Mouse (Mus musculus) limb, embryonic 14.5 days (tissue): ENCODE measurements around the gene Mapk12. TPM values are rescaled to one million over a fixed set of nuclear protein-coding genes. Genes with fewer than 3 reads are reported as not detected.

Source experiments
- ATAC-seq: fragments of 200-750 bp; cut with Nextera tagmentation; 2 replicates; pipeline ENCODE4 v1.8.0; 2017; ENCODE audit warnings: low read depth, moderate number of reproducible peaks, moderate TSS enrichment; ENCODE audit not compliant: low FRiP score
- DNase-seq: peaks from one replicate; pipeline ENCODE4 v3.0.0-alpha.2; 2015; ENCODE audit warnings: low spot score
- H3K27ac ChIP-seq: fragments of 300-500 bp; sonication (generic); replicated peaks from 2 replicates; pipeline ENCODE4 v1.5.1; 2014; ENCODE audit warnings: low read depth, mild to moderate bottlenecking, low read length, moderate library complexity, mixed read lengths
- H3K27me3 ChIP-seq: fragments of 300-500 bp; sonication (generic); 2 replicates; pipeline ENCODE4 v1.6.1; 2014; ENCODE audit warnings: low read length, mixed read lengths; ENCODE audit not compliant: control insufficient read depth, insufficient read depth
- H3K36me3 ChIP-seq: fragments of 300-500 bp; sonication (generic); 2 replicates; pipeline ENCODE4 v1.6.1; 2014; ENCODE audit warnings: mild to moderate bottlenecking, low read length, moderate library complexity, mixed read lengths; ENCODE audit not compliant: control insufficient read depth, insufficient read depth
- H3K4me1 ChIP-seq: fragments of 300-500 bp; sonication (generic); 2 replicates; pipeline ENCODE4 v1.6.1; 2014; ENCODE audit warnings: antibody characterized with exemption, low read length, mixed read lengths; ENCODE audit not compliant: control insufficient read depth, insufficient read depth
- H3K4me2 ChIP-seq: fragments of 300-500 bp; sonication (generic); replicated peaks from 2 replicates; pipeline ENCODE4 v1.6.1; 2014; ENCODE audit warnings: low read depth, mild to moderate bottlenecking, low read length, moderate library complexity; ENCODE audit not compliant: severe bottlenecking
- H3K4me3 ChIP-seq: fragments of 300-500 bp; sonication (generic); replicated peaks from 2 replicates; pipeline ENCODE4 v1.5.1; 2014; ENCODE audit warnings: low read length
- H3K9ac ChIP-seq: fragments of 300-500 bp; sonication (generic); 2 replicates; pipeline ENCODE4 v1.6.1; 2014; ENCODE audit warnings: mild to moderate bottlenecking, low read depth, low read length, moderate library complexity; ENCODE audit not compliant: severe bottlenecking
- H3K9me3 ChIP-seq: fragments of 300-500 bp; sonication (generic); 2 replicates; pipeline ENCODE4 v1.6.1; 2016; ENCODE audit warnings: low read length; ENCODE audit not compliant: control insufficient read depth
- POLR2A ChIP-seq: fragments of 200-500 bp; IDR thresholded peaks from 2 replicates; pipeline ENCODE4 v1.8.0; 2012; ENCODE audit warnings: inconsistent platforms, mild to moderate bottlenecking, moderate library complexity, borderline replicate concordance; ENCODE audit not compliant: insufficient read depth, insufficient read length; ENCODE audit errors: extremely low read depth
- WGBS: fragments of 180-500 bp; shearing (Covaris S2); extraction: QIAGEN DNeasy Blood & Tissue Kit; methylation state at CpG from one replicate; pipeline ENCODE4 v1.1.7; 2014; 5-methylcytosine and 5-hydroxymethylcytosine counted together
- polyA plus RNA-seq, 2 experiments: library from polyadenylated mRNA; depleted of rRNA in 1 of 2; stranded (reverse) in 1 of 2; unstranded in 1 of 2; fragments of >200 nt; fragmentation: Nextera tagmentation in 1 of 2; extraction: Ambion mirVana in 1 of 2; gene quantifications; 2 replicates each; pipeline versions ENCODE4 v1.2.1 to v1.2.3; 2012 to 2014

Mapk12 gene
- polyA plus RNA-seq, 2 experiments, result 8.3 to 14.9 TPM

DNA sequence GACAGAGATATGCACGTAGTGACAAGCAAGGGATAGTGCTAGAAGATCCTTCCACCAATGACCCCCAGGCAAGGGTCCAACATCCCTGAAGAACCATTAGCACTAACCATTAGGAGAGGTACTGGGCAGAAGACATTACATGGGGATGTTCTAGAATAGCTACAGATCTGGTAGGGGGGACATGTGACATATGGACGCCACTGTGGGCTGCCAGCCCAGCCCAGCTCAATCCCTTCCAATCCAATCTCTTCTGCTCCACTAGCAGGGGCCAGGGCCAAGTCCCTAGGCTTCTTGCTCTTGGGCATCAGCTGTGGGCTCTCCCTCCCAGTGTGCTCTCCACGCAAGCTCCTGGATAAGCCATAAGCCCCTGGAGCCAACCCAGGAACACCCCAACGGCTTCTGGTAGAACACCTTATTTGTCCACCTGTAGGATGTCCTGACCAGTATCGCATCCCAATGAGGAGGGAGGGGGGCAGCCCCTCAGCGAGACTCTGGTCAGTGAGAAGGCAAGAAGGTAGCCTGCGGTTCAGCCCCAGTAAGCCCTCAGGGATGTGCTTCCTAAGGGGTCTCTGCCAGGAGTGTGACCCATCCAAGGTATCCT, 37.9 kb upstream of the Mapk12 start:
- Histone ChIP-seq H3K4me2 (peak overlapping the region; percentile 75), H3K9ac (peak overlapping the region; percentile 78), H3K9me3 (no peaks in the 10 kb centered on the region), H3K36me3 (no peaks in the 10 kb centered on the region), H3K27ac (peak overlapping the region; percentile 90), H3K4me3 (peak overlapping the region; percentile 67), H3K27me3 (no peaks in the 10 kb centered on the region), H3K4me1 (peaks cover 66% of the 10 kb centered on the region)
- 70% methylated on average over 7 of the region's 7 CpGs for WGBS
- ATAC-seq (no peak), DNase-seq (no peak)
- no peak for TF ChIP-seq POLR2A

DNA sequence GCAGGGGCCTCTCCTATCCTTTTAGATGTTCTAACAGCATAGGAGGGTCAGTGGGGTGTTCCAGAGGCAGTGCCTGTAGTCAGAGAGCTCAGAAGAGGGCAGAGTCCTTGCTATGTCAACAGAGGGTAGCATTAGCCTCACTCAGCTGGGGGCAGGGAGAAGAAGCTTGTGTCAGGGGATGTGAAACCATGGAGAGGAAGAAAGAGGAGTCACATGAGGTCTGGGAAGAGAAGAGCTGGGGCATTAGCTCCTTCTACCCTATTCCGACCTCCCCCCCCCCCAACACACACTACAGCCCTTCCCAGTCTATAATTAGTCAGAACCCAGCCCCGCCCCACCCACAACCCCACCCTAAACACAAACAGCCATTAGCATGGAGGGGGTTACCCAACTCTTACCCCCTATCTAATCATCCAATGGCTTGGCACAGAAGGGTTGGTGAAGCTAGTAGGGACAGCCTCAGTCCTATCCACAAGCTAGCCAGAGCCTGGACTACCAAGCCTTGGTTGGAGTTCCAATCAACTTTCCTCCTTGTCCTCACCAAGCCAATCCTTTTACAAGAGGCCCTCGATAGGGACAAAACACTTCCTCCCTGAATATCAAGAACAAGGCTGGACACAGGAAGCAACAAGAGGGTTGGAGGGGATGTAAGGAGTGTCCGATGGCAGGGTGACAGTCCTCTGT, 37.2 kb upstream of the Mapk12 start:
- peak overlapping the region; percentile 75 for H3K4me2 ChIP-seq
- 81% methylated on average over 4 of the region's 4 CpGs for WGBS
- H3K4me1 ChIP-seq, result peaks cover 70% of the 10 kb centered on the region
- H3K9me3 ChIP-seq, result no peaks in the 10 kb centered on the region
- H3K9ac ChIP-seq, result no peak overlapping the region
- H3K4me3 ChIP-seq, result no peak overlapping the region; the same call in 1 of the 2 replicates
- no peaks in the 10 kb centered on the region for H3K36me3 ChIP-seq
- no peaks in the 10 kb centered on the region for H3K27me3 ChIP-seq
- TF ChIP-seq POLR2A, result no peak
- ATAC-seq (no peak), DNase-seq (no peak)
- no peak overlapping the region for H3K27ac ChIP-seq

DNA sequence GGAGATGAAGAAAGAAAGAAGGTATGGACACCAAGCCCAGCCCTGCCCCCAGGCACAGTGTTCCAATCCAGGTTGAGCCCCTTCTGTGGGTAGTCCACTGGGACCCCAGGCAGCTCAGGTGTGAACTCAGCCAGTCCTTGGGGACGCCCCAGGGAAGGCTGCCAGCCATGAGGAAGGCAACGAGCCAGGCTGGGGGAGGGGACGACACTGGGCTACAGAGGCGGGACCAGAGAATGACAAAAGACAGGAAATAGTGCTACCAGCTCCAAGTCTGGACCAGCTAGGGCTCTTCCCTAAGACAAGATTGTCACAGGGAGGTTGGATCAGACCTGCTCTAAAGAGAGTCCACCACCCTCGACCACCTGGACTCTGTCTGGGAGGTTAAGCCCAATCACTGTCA, 36.6 kb upstream of the Mapk12 start:
- peak overlapping the region; percentile 1; the same call in 1 of the 2 replicates for H3K4me2 ChIP-seq
- H3K9ac ChIP-seq, result no peak overlapping the region
- ATAC-seq, result no peak
- no peaks in the 10 kb centered on the region for H3K9me3 ChIP-seq
- no peak for TF ChIP-seq POLR2A
- H3K27ac ChIP-seq, result no peak overlapping the region
- 18% methylated on average over 5 of the region's 5 CpGs for WGBS
- no peak for DNase-seq
- H3K4me3 ChIP-seq, result no peak overlapping the region
- H3K27me3 ChIP-seq, result no peaks in the 10 kb centered on the region
- H3K36me3 ChIP-seq, result no peaks in the 10 kb centered on the region
- H3K4me1 ChIP-seq, result peaks cover 76% of the 10 kb centered on the region

DNA sequence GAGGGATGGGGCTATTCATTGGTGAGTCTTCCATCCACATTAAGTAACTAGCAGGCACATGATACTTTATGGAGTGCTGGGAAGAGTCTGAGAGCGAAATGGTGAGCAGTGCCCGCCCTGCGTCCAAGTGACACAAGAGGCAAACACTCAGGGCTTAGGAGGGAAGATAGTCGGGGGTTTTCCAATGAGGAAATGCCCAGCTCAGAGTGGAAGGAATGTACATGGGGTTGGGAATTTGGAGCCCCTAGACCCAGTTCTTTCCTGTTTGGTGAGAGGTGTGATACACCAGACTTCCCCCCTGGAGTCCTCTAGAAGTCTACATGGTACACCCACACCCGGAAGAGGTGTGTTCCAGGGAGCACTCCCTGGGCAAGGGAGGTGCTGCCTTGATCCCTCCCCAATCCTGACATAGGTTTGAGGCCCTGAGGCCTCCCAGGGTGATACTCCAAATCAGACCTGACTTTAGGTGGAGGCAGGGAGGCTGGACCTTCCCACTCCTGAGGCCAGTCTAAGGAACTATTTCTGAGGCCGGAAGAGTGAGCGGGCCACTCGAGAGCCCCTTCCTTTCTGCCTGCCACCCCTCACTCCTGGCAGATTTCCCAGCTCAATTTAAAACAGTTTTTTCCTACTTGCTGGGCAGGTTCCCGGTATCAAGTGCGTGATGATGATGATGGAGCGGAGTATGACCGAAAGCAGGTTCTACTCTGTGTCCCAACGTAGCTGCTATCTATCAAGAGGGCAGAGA, 35.1 kb upstream of the Mapk12 start:
- H3K27me3 ChIP-seq, result no peaks in the 10 kb centered on the region
- H3K4me1 ChIP-seq, result peaks cover 77% of the 10 kb centered on the region
- ATAC-seq (no peak), DNase-seq (no peak)
- no peak overlapping the region for H3K27ac ChIP-seq
- H3K4me2 ChIP-seq, result no peak overlapping the region; the same call in 1 of the 2 replicates
- no peaks in the 10 kb centered on the region for H3K9me3 ChIP-seq
- no peak overlapping the region for H3K9ac ChIP-seq
- whole genome bisulfite sequencing, result 60% methylated on average over 13 of the region's 13 CpGs
- no peaks in the 10 kb centered on the region for H3K36me3 ChIP-seq
- no peak for TF ChIP-seq POLR2A
- H3K4me3 ChIP-seq, result no peak overlapping the region

DNA sequence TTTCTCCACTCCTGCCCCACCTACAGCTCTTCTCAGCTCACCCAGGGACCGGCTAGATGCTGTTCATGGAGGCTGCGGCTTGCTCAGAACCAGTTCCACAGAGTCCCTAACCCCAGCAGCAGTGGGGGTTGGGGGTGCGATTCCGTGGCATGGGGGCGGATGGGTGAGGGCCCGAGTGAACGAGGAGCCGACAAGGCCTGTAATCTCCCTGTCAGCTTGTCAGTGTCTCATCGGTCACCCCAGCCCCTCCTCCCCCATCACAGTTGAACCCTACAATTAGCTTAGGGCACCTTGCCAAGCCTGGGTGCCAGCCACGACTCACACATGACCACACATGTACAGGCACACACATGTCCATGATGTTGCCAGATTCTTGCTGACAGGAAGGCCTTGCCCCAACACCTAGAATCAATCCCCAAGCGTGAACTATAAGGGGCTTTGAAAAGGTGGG, 34.4 kb upstream of the Mapk12 start:
- ATAC-seq, result no peak
- no peak for TF ChIP-seq POLR2A
- H3K27me3 ChIP-seq, result no peaks in the 10 kb centered on the region
- no peaks in the 10 kb centered on the region for H3K9me3 ChIP-seq
- no peak for DNase-seq
- no peaks in the 10 kb centered on the region for H3K36me3 ChIP-seq
- peak overlapping the region; percentile 94; the same call in 1 of the 2 replicates for H3K4me2 ChIP-seq
- no peak overlapping the region for H3K4me3 ChIP-seq
- WGBS, result 53% methylated on average over 11 of the region's 11 CpGs
- no peak overlapping the region for H3K9ac ChIP-seq
- H3K27ac ChIP-seq, result no peak overlapping the region
- peaks cover 83% of the 10 kb centered on the region for H3K4me1 ChIP-seq
